Mouse (Mus musculus) C2C12 (cell line): Measurements from ENCODE around the gene Cog1. TPM values are rescaled to one million over a fixed set of nuclear protein-coding genes. Genes with fewer than 3 reads are reported as not detected.

Experiments used
- H3K27me3 ChIP-seq: one replicate; pipeline ENCODE4 v1.6.1; 2011; ENCODE audit not compliant: control insufficient read depth, insufficient read depth, insufficient read length
- H3K36me3 ChIP-seq: one replicate; pipeline ENCODE4 v1.6.1; 2011; ENCODE audit not compliant: control insufficient read depth, insufficient read depth
- H3K4me3 ChIP-seq: one replicate; pipeline ENCODE4 v1.5.1; 2011; ENCODE audit warnings: mild to moderate bottlenecking, control low read depth; ENCODE audit not compliant: poor library complexity, insufficient read depth, severe bottlenecking
- H3K79me2 ChIP-seq: one replicate; pipeline ENCODE4 v1.6.1; 2011; ENCODE audit not compliant: control insufficient read depth, insufficient read depth
- H3K79me3 ChIP-seq: one replicate; pipeline ENCODE4 v1.6.1; 2011; ENCODE audit warnings: low read depth, control low read depth
- H3ac ChIP-seq: one replicate; pipeline ENCODE3; 2011; ENCODE audit warnings: low read depth; ENCODE audit not compliant: control insufficient read depth, insufficient read length
- CEBPB ChIP-seq: IDR thresholded peaks from one replicate; pipeline ENCODE4 v1.6.1; 2011; ENCODE audit warnings: low read depth, mild to moderate bottlenecking, control low read depth, moderate library complexity
- CTCF ChIP-seq: IDR thresholded peaks from one replicate; pipeline ENCODE4 v1.5.1; 2011; ENCODE audit not compliant: control insufficient read depth, insufficient read depth, insufficient read length
- FOSL1 ChIP-seq: IDR thresholded peaks from one replicate; pipeline ENCODE4 v1.8.0; 2011; ENCODE audit warnings: mild to moderate bottlenecking, low read length; ENCODE audit not compliant: poor library complexity, insufficient read depth, severe bottlenecking
- MAX ChIP-seq: IDR thresholded peaks from one replicate; pipeline ENCODE4 v1.6.1; 2011; ENCODE audit warnings: mild to moderate bottlenecking, control low read depth
- MYOD1 ChIP-seq: IDR thresholded peaks from one replicate; pipeline ENCODE4 v1.6.1; 2011; ENCODE audit warnings: low read depth; ENCODE audit not compliant: control insufficient read depth, insufficient read length
- MYOG ChIP-seq: IDR thresholded peaks from one replicate; pipeline ENCODE4 v1.6.1; 2011; ENCODE audit not compliant: control insufficient read depth, insufficient read length; ENCODE audit errors: extremely low read depth
- USF1 ChIP-seq: IDR thresholded peaks from one replicate; pipeline ENCODE4 v1.6.1; 2011; ENCODE audit warnings: low read depth, mild to moderate bottlenecking, control low read depth, moderate library complexity
- polyA plus RNA-seq: library from polyadenylated mRNA; unstranded; fragments of >200 nt; fragmentation: generic; extraction: Trizol; gene quantifications from one replicate; pipeline ENCODE4 v1.2.1, GENCODE M21; 2012; ENCODE audit warnings: missing spikeins

The Cog1 gene
- polyA plus RNA-seq, 1 experiment, result 21.2 TPM

DNA sequence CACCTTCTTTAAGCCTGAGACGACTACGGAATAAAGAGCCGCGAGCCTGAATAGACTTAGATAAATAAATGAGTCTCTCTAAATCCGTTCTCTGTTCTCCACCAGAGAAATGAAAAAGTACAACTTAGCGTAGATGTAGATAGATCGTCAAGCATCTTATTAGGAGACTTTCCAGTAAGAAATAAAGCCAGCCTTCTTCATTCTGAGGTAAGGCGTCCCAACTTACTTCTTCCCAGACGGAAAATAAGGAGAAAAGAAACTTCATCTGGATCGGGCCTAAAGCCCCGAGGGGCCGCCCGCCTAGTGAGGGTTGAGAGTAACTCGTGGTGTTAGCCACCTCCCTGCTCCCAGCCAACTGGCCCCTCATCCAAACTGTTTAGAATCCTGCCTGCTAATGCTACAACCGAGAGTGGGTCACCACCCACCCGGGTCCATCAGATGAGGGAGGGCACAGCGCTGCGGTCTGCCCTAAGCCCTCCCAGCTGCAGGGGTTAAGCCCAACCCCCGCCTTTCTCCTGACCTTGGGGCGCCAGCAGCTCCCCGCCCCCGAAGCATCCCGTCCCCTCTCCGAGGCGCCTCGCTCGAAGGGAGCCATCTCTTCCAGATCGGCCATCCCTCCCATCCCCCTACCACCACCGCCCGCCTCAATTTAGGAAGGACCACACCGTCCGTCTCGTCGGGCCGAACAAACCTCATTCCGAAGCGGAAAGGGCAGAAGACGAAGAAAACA, 34.1 kb downstream of the Cog1 start:
- Histone ChIP-seq H3K36me3 (peaks cover 23% of the 10 kb centered on the region), H3K27me3 (no peaks in the 10 kb centered on the region), H3K4me3 (peak overlapping the region; percentile 98), H3K79me3 (peaks cover 76% of the 10 kb centered on the region), H3ac (peak overlapping the region; percentile 97), H3K79me2 (peaks cover 88% of the 10 kb centered on the region)
- TF ChIP-seq USF1 (no peak), CEBPB (no peak), FOSL1 (no peak), MYOD1 (no peak), CTCF (no peak), MYOG (no peak), MAX (no peak)

- H3K36me3 ChIP-seq, result peaks cover 28% of the 10 kb centered on the region
- H3K79me3 ChIP-seq, result peaks cover 71% of the 10 kb centered on the region
- TF ChIP-seq FOSL1 (no peak), CTCF (no peak), USF1 (no peak), MYOD1 (no peak), MAX (no peak), CEBPB (no peak), MYOG (no peak)
- peaks cover 83% of the 10 kb centered on the region for H3K79me2 ChIP-seq
- H3ac ChIP-seq, result peak overlapping the region; percentile 97
- H3K4me3 ChIP-seq, result peak overlapping the region; percentile 98
- H3K27me3 ChIP-seq, result no peaks in the 10 kb centered on the region
Measured at GRCm38 (mm10) chr11:113683627-113683956, 34.6 kb downstream of the Cog1 start.

- H3K4me3 ChIP-seq, result peak within 1 kb of the TSS; percentile 98
- TF ChIP-seq CEBPB (no peak), MAX (peak; percentile 97)
- no peaks in the 10 kb centered on the region for H3K27me3 ChIP-seq
Measured at GRCm38 (mm10) chr11:113683957-113684706, 35.2 kb downstream of the Cog1 start, which contains the start of the genes Fam104a and D11Wsu47e. Gene Fam104a (minus strand): TSS chr11:113684155. Gene D11Wsu47e (plus strand): TSS chr11:113684412.

DNA sequence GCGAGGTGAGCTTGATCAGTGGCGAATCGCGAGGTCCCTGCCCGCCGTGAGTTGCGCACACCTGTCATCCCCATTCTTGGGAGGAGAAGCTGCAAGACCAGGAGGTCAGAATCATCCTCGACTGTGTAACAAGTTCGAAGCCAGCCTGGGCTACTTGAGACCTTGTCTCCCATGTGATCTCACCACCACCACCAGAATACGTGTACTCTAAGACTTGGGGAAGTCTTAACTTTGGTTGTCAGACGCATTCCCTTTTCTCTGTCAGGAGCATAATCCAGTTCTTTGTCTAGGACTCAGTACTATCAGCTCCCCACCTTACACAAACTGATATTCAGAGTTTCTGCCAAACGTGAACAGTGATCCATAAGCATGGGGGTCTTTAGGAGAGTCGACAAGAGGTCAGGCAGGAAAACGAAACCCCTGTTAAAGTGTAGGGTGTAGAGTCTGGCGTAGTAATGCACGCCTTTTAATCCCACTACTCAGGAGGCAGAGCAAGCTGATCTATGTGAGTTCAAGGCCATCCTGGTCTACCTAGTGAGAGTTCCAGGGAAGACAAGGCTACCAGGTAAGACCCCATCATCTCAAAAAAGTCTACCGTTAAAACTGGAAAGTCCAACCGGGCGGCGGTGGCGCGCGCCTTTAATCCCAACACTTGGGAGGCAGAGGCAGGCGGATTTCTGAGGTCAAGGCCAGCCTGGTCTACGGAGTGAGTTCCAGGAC, 35.9 kb downstream of the Cog1 start:
- peak overlapping the region; percentile 98 for H3K4me3 ChIP-seq
- H3ac ChIP-seq, result peak overlapping the region; percentile 86
- peaks cover 70% of the 10 kb centered on the region for H3K79me2 ChIP-seq
- H3K36me3 ChIP-seq, result peaks cover 30% of the 10 kb centered on the region
- no peaks in the 10 kb centered on the region for H3K27me3 ChIP-seq
- TF ChIP-seq CTCF (no peak), CEBPB (no peak), USF1 (no peak), MAX (no peak), MYOG (no peak)
- H3K79me3 ChIP-seq, result peaks cover 60% of the 10 kb centered on the region

More at GRCm38 (mm10) chr11:113683957-113684706, 35.2 kb downstream of the Cog1 start, which contains the start of the genes Fam104a and D11Wsu47e:
- peak within 1 kb of the TSS; percentile 97 for H3ac ChIP-seq
- H3K79me2 ChIP-seq, result peaks cover 77% of the 10 kb centered on the region
- peaks cover 32% of the 10 kb centered on the region for H3K36me3 ChIP-seq
- peaks cover 67% of the 10 kb centered on the region for H3K79me3 ChIP-seq

DNA sequence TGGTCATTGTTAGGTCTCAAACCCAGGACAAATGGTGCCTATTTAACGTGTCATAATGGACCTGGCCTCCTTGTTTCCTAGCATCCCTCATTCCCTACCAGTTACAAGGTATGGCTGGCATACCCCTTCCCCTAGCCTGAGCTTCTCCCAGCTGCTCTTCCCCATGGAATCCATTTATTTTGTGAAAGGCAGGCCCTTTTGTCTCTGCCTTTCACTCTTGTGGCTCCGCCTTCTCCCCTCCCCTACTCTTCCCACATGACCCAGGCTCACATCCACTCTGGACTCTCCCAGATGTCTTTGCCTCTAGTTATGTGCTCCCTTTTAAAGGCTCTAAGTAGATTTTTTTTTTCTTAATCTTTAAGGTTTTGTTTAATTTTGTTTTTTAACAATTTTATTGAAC, 38.1 kb downstream of the Cog1 start:
- peaks cover 48% of the 10 kb centered on the region for H3K79me2 ChIP-seq
- no peak for TF ChIP-seq MYOD1
- peak; percentile 16 for TF ChIP-seq USF1
- H3K4me3 ChIP-seq, result no peak overlapping the region

GRCm38 (mm10) chr11:113690506-113690905, 41.5 kb downstream of the Cog1 start:
- H3K79me3 ChIP-seq, result peaks cover 14% of the 10 kb centered on the region
- no peak for TF ChIP-seq FOSL1
- no peak for TF ChIP-seq MYOG
- no peak for TF ChIP-seq MAX
- no peak for TF ChIP-seq CTCF
- no peak for TF ChIP-seq CEBPB
- no peak for TF ChIP-seq MYOD1
- TF ChIP-seq USF1, result no peak
- H3K27me3 ChIP-seq, result no peaks in the 10 kb centered on the region
- no peak overlapping the region for H3K4me3 ChIP-seq
- H3ac ChIP-seq, result no peak overlapping the region
- peaks cover 18% of the 10 kb centered on the region for H3K79me2 ChIP-seq
- peaks cover 45% of the 10 kb centered on the region for H3K36me3 ChIP-seq

More for the DNA sequence above, 38.1 kb downstream of the Cog1 start:
- Histone ChIP-seq H3ac (no peak overlapping the region), H3K27me3 (no peaks in the 10 kb centered on the region), H3K36me3 (peaks cover 28% of the 10 kb centered on the region), H3K79me3 (peaks cover 40% of the 10 kb centered on the region)
